Mouse (Mus musculus) bone marrow macrophage, adult 2 months (primary cell): ENCODE data around the gene Lrba.

Experiments
- CTCF ChIP-seq: IDR thresholded peaks from 2 replicates; pipeline ENCODE4 v1.5.1; 2012; ENCODE audit warnings: low read depth, mild to moderate bottlenecking, low read length, moderate library complexity
- POLR2A ChIP-seq: IDR thresholded peaks from 2 replicates; pipeline ENCODE4 v1.6.1; 2012; ENCODE audit warnings: mild to moderate bottlenecking, low read depth, low read length, borderline replicate concordance

DNA sequence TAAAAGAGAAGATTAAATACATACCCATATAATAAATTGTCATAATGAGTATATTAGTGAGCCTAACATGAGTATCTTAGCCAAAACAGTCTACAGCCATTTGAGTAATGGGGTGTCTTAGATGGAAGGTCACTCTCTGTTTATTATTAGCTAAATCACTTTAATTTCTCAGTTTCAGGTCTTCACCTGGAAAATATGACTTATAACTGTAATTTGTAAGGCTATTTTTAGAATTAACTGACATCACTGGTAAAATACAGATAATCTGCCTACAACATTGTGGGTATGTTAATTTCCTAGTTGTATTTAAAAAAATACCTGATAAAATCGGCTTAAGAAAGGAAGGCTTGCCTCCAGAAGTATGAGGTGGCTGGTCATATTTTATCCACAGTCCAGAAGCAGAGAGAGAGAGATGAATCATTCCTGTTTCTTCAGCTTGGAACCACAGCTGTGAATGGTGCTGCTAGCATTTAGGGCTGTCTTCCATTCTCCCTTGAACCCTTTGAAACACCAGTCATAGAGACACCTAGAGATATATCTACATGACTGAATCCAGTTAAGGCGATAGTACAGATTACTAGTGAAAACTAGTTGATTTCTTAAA lies 294.1 kb downstream of the Lrba start:
- TF ChIP-seq CTCF (no peak), POLR2A (no peak)
